14 mouse cellular contexts compared by ENCODE assay signal in genomic region chr5:74285289-74285688, GRCm38 (mm10).
DNase-seq lines count a peak whose midpoint lies in the region; ATAC-seq lines count a peak whose summit lies in the region.
"Had no signal": no experiment of that assay in that cellular context is flagged by ENCODE, and none has a peak within 500 bp of the region (broad histone marks: within the 10 kb centered on the region; RNA-seq: fewer than 3 reads in every experiment).

No protein-coding gene starts in this region.

- H3K27ac ChIP-seq in lung, embryonic 16.5 days (ENCODE audit: low read length): peak overlapping the region; percentile 45; the same call in 1 of the 2 replicates
- peak overlapping the region; percentile 63; the same call in 1 of the 2 replicates for H3K27ac ChIP-seq in embryonic facial prominence, embryonic 15.5 days (replicated peaks)
- H3K27ac ChIP-seq: intestine, embryonic 15.5 days; lung, embryonic 15.5 days had no signal

- no peak overlapping the region for H3K9ac ChIP-seq in lung, embryonic 16.5 days (ENCODE audit: low read length)
- H3K9ac ChIP-seq in embryonic facial prominence, embryonic 15.5 days: no peak overlapping the region
- H3K9ac ChIP-seq: intestine, embryonic 15.5 days; lung, embryonic 15.5 days had no signal

- H3K4me1 ChIP-seq in lung, embryonic 16.5 days (replicated peaks; ENCODE audit: control insufficient read depth, insufficient read depth, low read length): peaks cover 7% of the 10 kb centered on the region; the same call in 1 of the 2 replicates
- peaks cover 44% of the 10 kb centered on the region for H3K4me1 ChIP-seq in embryonic facial prominence, embryonic 15.5 days
- H3K4me1 ChIP-seq: intestine, embryonic 15.5 days had no signal

- H3K27me3 ChIP-seq in lung, embryonic 16.5 days (ENCODE audit: control insufficient read depth, insufficient read depth, low read depth, low read length): no peaks in the 10 kb centered on the region
- H3K27me3 ChIP-seq in embryonic facial prominence, embryonic 15.5 days: no peaks in the 10 kb centered on the region
- H3K27me3 ChIP-seq: intestine, embryonic 15.5 days; lung, embryonic 15.5 days had no signal

- WGBS in lung, embryonic 16.5 days: 76% methylated on average over 2 of the region's 2 CpGs
- WGBS in embryonic facial prominence, embryonic 15.5 days: 20% methylated on average over 2 of the region's 2 CpGs

- no peaks in the 10 kb centered on the region for H3K9me3 ChIP-seq in lung, embryonic 16.5 days (ENCODE audit: control insufficient read depth, low read length)
- H3K9me3 ChIP-seq in embryonic facial prominence, embryonic 15.5 days (replicated peaks): no peaks in the 10 kb centered on the region
- H3K9me3 ChIP-seq: intestine, embryonic 15.5 days; lung, embryonic 15.5 days had no signal

- ATAC-seq in lung, embryonic 16.5 days (ENCODE audit: low read depth): no peak
- no peak for ATAC-seq in embryonic facial prominence, embryonic 15.5 days (ENCODE audit: insufficient number of reproducible peaks, low FRiP score, low TSS enrichment, low read depth)
- ATAC-seq: intestine, embryonic 15.5 days had no signal

- no peak for DNase-seq in lung, postnatal 25 days (ENCODE audit: low spot score)
- DNase-seq in ZHBTc4 (ENCODE audit: low read depth, low spot score): peak; percentile 42
- no peak for DNase-seq in urinary bladder, postnatal 4 days (ENCODE audit: low spot score in 2 of 2)
- DNase-seq in layer of hippocampus, adult 9-10 months (ENCODE audit: low spot score): no peak
- DNase-seq in testis, postnatal 10 days (ENCODE audit: low spot score): no peak
- DNase-seq: adrenal gland, postnatal 36 days; cerebellum, adult 11-12 months; heart, postnatal 14 days; kidney, postnatal 10 days; right cerebral cortex, adult 18-20 months had no signal

- H3K36me3 ChIP-seq in lung, embryonic 16.5 days (ENCODE audit: control insufficient read depth, insufficient read depth, low read length): no peaks in the 10 kb centered on the region
- no peaks in the 10 kb centered on the region for H3K36me3 ChIP-seq in embryonic facial prominence, embryonic 15.5 days
- H3K36me3 ChIP-seq: intestine, embryonic 15.5 days; lung, embryonic 15.5 days had no signal

- no peak overlapping the region for H3K4me3 ChIP-seq in lung, embryonic 16.5 days (ENCODE audit: low read length)
- H3K4me3 ChIP-seq in embryonic facial prominence, embryonic 15.5 days (replicated peaks): no peak overlapping the region
- H3K4me3 ChIP-seq: intestine, embryonic 15.5 days; lung, embryonic 15.5 days had no signal

- no peak overlapping the region for H3K4me2 ChIP-seq in lung, embryonic 16.5 days (ENCODE audit: low read depth, low read length)
- no peak overlapping the region for H3K4me2 ChIP-seq in embryonic facial prominence, embryonic 15.5 days (replicated peaks)
- H3K4me2 ChIP-seq: intestine, embryonic 15.5 days; lung, embryonic 15.5 days had no signal
